Mouse (Mus musculus): ENCODE measurements around the gene Nadk. TPM values are rescaled to one million over a fixed set of nuclear protein-coding genes. Genes with fewer than 3 reads are reported as not detected.

Nadk gene
- total RNA-seq (2023) = 49.7 TPM

GRCm38 (mm10) chr4:155561661-155562442, at the start of gene Nadk:
Gene Nadk, plus strand, starts transcription at chr4:155562378.

GRCm38 (mm10) chr4:155601091-155601996, 39.2 kb downstream of the Nadk start, which contains the start of gene Slc35e2:
Gene Slc35e2, plus strand, starts transcription at chr4:155601416.

GRCm38 (mm10) chr4:155624338-155625291, 62.4 kb downstream of the Nadk start, which contains the start of gene Cdk11b:
Gene Cdk11b, plus strand, starts transcription at chr4:155624854.

Other genes starting within 250 kb of the Nadk start
- gene Prkcz, start 201.0 kb upstream of the Nadk start, total RNA-seq (2023) = 36.0 TPM
- gene Gabrd, start 164.3 kb upstream of the Nadk start, total RNA-seq (2023) = not detected
- gene Cfap74, start 153.2 kb upstream of the Nadk start, total RNA-seq (2023) = 1.3 TPM
- not detected for gene Tmem52, start 93.3 kb upstream of the Nadk start, total RNA-seq (2023)
- gene Gnb1, start 71.0 kb upstream of the Nadk start, total RNA-seq (2023) = 238 TPM
- 32.1 TPM for gene Slc35e2, start 39.0 kb downstream of the Nadk start, total RNA-seq (2023)
- gene Cdk11b, start 62.5 kb downstream of the Nadk start, total RNA-seq (2023) = 173 TPM
- not detected for gene Gm10563, start 83.0 kb downstream of the Nadk start, total RNA-seq (2023)
- gene Mmp23, start 91.0 kb downstream of the Nadk start, total RNA-seq (2023) = not detected
- 43.4 TPM for gene Mib2, start 106.8 kb downstream of the Nadk start, total RNA-seq (2023)
- gene Fndc10, start 132.0 kb downstream of the Nadk start, total RNA-seq (2023) = 6.3 TPM
- gene Ssu72, start 142.4 kb downstream of the Nadk start, total RNA-seq (2023) = 66.8 TPM
- gene Tmem240, start 172.4 kb downstream of the Nadk start, total RNA-seq (2023) = 0.46 TPM
- gene Atad3a, start 198.7 kb downstream of the Nadk start, total RNA-seq (2023) = 54.1 TPM
- not detected for gene Vwa1, start 212.3 kb downstream of the Nadk start, total RNA-seq (2023)
- gene Tmem88b, start 223.5 kb downstream of the Nadk start, total RNA-seq (2023) = not detected
- not detected for gene Ankrd65, start 228.1 kb downstream of the Nadk start, total RNA-seq (2023)
- gene Mrpl20, start 240.5 kb downstream of the Nadk start, total RNA-seq (2023) = 42.1 TPM

All from CD8-positive naive resting alpha-beta T cell, adult 57 days (primary cell).